Mouse (Mus musculus): ENCODE results near the gene Srrm4. TPM values are rescaled to one million over a fixed set of nuclear protein-coding genes. Genes with fewer than 3 reads are reported as not detected.

Srrm4 gene
- total and polyA plus RNA-seq, 2 experiments = 0.92 to 1.9 TPM

- 63% methylated on average over 4 of the region's 4 CpGs for WGBS
- H3K4me1 ChIP-seq (ENCODE audit: control insufficient read depth, insufficient read depth, low read length) = no peaks in the 10 kb centered on the region
- DNase-seq (ENCODE audit: extremely low read depth, low read depth, low spot score) = no peak
- no peak overlapping the region for H3K4me3 ChIP-seq (ENCODE audit: insufficient read depth, low read depth, low read length)
- no peak overlapping the region for H3K9ac ChIP-seq (ENCODE audit: low read depth, low read length)
- TF ChIP-seq POLR2A (IDR thresholded peaks at IDR 0.05; ENCODE audit: extremely low read depth, insufficient read depth, low read length) (no peak), CTCF (IDR thresholded peaks at IDR 0.05; ENCODE audit: low read depth, low read length) (no peak)
- H3K79me2 ChIP-seq (ENCODE audit: control insufficient read depth, insufficient read depth, low read length) = no peaks in the 10 kb centered on the region
- H3K27ac ChIP-seq (replicated peaks; ENCODE audit: insufficient read depth, low read depth, low read length) = no peak overlapping the region
- H3K36me3 ChIP-seq (ENCODE audit: control insufficient read depth, insufficient read depth, low read length) = no peaks in the 10 kb centered on the region
- H3K27me3 ChIP-seq (ENCODE audit: control insufficient read depth, insufficient read depth, low read length) = no peaks in the 10 kb centered on the region
Measured at GRCm38 (mm10) chr5:116526324-116526723, 65.3 kb downstream of the Srrm4 start.

- Histone ChIP-seq H3K27ac (replicated peaks; ENCODE audit: insufficient read depth, low read depth, low read length) (no peak overlapping the region), H3K4me1 (ENCODE audit: control insufficient read depth, insufficient read depth, low read length) (no peaks in the 10 kb centered on the region), H3K9ac (ENCODE audit: low read depth, low read length) (no peak overlapping the region), H3K79me2 (ENCODE audit: control insufficient read depth, insufficient read depth, low read length) (no peaks in the 10 kb centered on the region), H3K4me3 (ENCODE audit: insufficient read depth, low read depth, low read length) (no peak overlapping the region), H3K27me3 (ENCODE audit: control insufficient read depth, insufficient read depth, low read length) (0 out of 2 replicates have a peak, but pooled peaks cover 2% of the 10 kb centered on the region), H3K36me3 (ENCODE audit: control insufficient read depth, insufficient read depth, low read length) (no peaks in the 10 kb centered on the region)
- TF ChIP-seq POLR2A (IDR thresholded peaks at IDR 0.05; ENCODE audit: extremely low read depth, insufficient read depth, low read length) (no peak), CTCF (IDR thresholded peaks at IDR 0.05; ENCODE audit: low read depth, low read length) (no peak)
- WGBS = 80% methylated on average over 8 of the region's 8 CpGs
- no peak for DNase-seq (ENCODE audit: extremely low read depth, low read depth, low spot score)
Measured at GRCm38 (mm10) chr5:116525308-116525707, 66.3 kb downstream of the Srrm4 start.

- Histone ChIP-seq H3K27me3 (ENCODE audit: control insufficient read depth, insufficient read depth, low read length) (peaks cover 5% of the 10 kb centered on the region; the same call in 1 of the 2 replicates), H3K27ac (replicated peaks; ENCODE audit: insufficient read depth, low read depth, low read length) (no peak overlapping the region), H3K36me3 (ENCODE audit: control insufficient read depth, insufficient read depth, low read length) (no peaks in the 10 kb centered on the region), H3K4me3 (ENCODE audit: insufficient read depth, low read depth, low read length) (no peak overlapping the region), H3K4me1 (ENCODE audit: control insufficient read depth, insufficient read depth, low read length) (no peaks in the 10 kb centered on the region), H3K9ac (ENCODE audit: low read depth, low read length) (no peak overlapping the region), H3K79me2 (ENCODE audit: control insufficient read depth, insufficient read depth, low read length) (no peaks in the 10 kb centered on the region)
- DNase-seq (ENCODE audit: extremely low read depth, low read depth, low spot score) = no peak
- 87% methylated on average over 8 of the region's 8 CpGs for WGBS
- no peak for TF ChIP-seq CTCF (IDR thresholded peaks at IDR 0.05; ENCODE audit: low read depth, low read length)
- no peak for TF ChIP-seq POLR2A (IDR thresholded peaks at IDR 0.05; ENCODE audit: extremely low read depth, insufficient read depth, low read length)
Measured at GRCm38 (mm10) chr5:116523553-116523952, 68.1 kb downstream of the Srrm4 start.

GRCm38 (mm10) chr5:116523079-116523478, 68.5 kb downstream of the Srrm4 start:
- DNase-seq (ENCODE audit: extremely low read depth, low read depth, low spot score) = no peak
- Histone ChIP-seq H3K79me2 (ENCODE audit: control insufficient read depth, insufficient read depth, low read length) (no peaks in the 10 kb centered on the region), H3K4me1 (ENCODE audit: control insufficient read depth, insufficient read depth, low read length) (no peaks in the 10 kb centered on the region), H3K4me3 (ENCODE audit: insufficient read depth, low read depth, low read length) (no peak overlapping the region), H3K27ac (replicated peaks; ENCODE audit: insufficient read depth, low read depth, low read length) (no peak overlapping the region), H3K36me3 (ENCODE audit: control insufficient read depth, insufficient read depth, low read length) (no peaks in the 10 kb centered on the region), H3K27me3 (ENCODE audit: control insufficient read depth, insufficient read depth, low read length) (peaks cover 5% of the 10 kb centered on the region; the same call in 1 of the 2 replicates), H3K9ac (ENCODE audit: low read depth, low read length) (no peak overlapping the region)
- TF ChIP-seq CTCF (IDR thresholded peaks at IDR 0.05; ENCODE audit: low read depth, low read length) = no peak
- TF ChIP-seq POLR2A (IDR thresholded peaks at IDR 0.05; ENCODE audit: extremely low read depth, insufficient read depth, low read length) = no peak
- WGBS = 54% methylated on average over 9 of the region's 9 CpGs

GRCm38 (mm10) chr5:116522273-116522672, 69.3 kb downstream of the Srrm4 start:
- WGBS = 75% methylated on average over 11 of the region's 11 CpGs
- H3K27ac ChIP-seq (replicated peaks; ENCODE audit: insufficient read depth, low read depth, low read length) = no peak overlapping the region
- H3K9ac ChIP-seq (ENCODE audit: low read depth, low read length) = no peak overlapping the region
- no peaks in the 10 kb centered on the region for H3K79me2 ChIP-seq (ENCODE audit: control insufficient read depth, insufficient read depth, low read length)
- peaks cover 5% of the 10 kb centered on the region; the same call in 1 of the 2 replicates for H3K27me3 ChIP-seq (ENCODE audit: control insufficient read depth, insufficient read depth, low read length)
- TF ChIP-seq CTCF (IDR thresholded peaks at IDR 0.05; ENCODE audit: low read depth, low read length) = no peak
- no peak for TF ChIP-seq POLR2A (IDR thresholded peaks at IDR 0.05; ENCODE audit: extremely low read depth, insufficient read depth, low read length)
- DNase-seq (ENCODE audit: extremely low read depth, low read depth, low spot score) = no peak
- no peaks in the 10 kb centered on the region for H3K4me1 ChIP-seq (ENCODE audit: control insufficient read depth, insufficient read depth, low read length)
- no peaks in the 10 kb centered on the region for H3K36me3 ChIP-seq (ENCODE audit: control insufficient read depth, insufficient read depth, low read length)
- no peak overlapping the region for H3K4me3 ChIP-seq (ENCODE audit: insufficient read depth, low read depth, low read length)

GRCm38 (mm10) chr5:116518047-116518446, 73.6 kb downstream of the Srrm4 start:
- H3K9ac ChIP-seq (ENCODE audit: low read depth, low read length) = no peak overlapping the region
- H3K27ac ChIP-seq (replicated peaks; ENCODE audit: insufficient read depth, low read depth, low read length) = no peak overlapping the region
- no peaks in the 10 kb centered on the region for H3K4me1 ChIP-seq (ENCODE audit: control insufficient read depth, insufficient read depth, low read length)
- TF ChIP-seq POLR2A (IDR thresholded peaks at IDR 0.05; ENCODE audit: extremely low read depth, insufficient read depth, low read length) (no peak), CTCF (IDR thresholded peaks at IDR 0.05; ENCODE audit: low read depth, low read length) (no peak)
- DNase-seq (ENCODE audit: extremely low read depth, low read depth, low spot score) = no peak
- H3K4me3 ChIP-seq (ENCODE audit: insufficient read depth, low read depth, low read length) = no peak overlapping the region
- H3K79me2 ChIP-seq (ENCODE audit: control insufficient read depth, insufficient read depth, low read length) = no peaks in the 10 kb centered on the region
- WGBS = 31% methylated on average over 4 of the region's 4 CpGs
- peaks cover 5% of the 10 kb centered on the region; the same call in 1 of the 2 replicates for H3K27me3 ChIP-seq (ENCODE audit: control insufficient read depth, insufficient read depth, low read length)
- no peaks in the 10 kb centered on the region for H3K36me3 ChIP-seq (ENCODE audit: control insufficient read depth, insufficient read depth, low read length)

All from liver, adult 2 months (tissue).